ENCODE assay signal across 25 mouse cellular contexts in genomic region chr12:101994576-101995467, GRCm38 (mm10). TPM values are rescaled to one million over a fixed set of nuclear protein-coding genes. Genes with fewer than 3 reads are reported as not detected.
DNase-seq lines count a peak whose midpoint lies in the region; ATAC-seq and TF ChIP-seq lines count a peak whose summit lies in the region.
"Had no signal": no experiment of that assay in that cellular context is flagged by ENCODE, and none has a peak within 500 bp of the region (broad histone marks: within the 10 kb centered on the region; RNA-seq: fewer than 3 reads in every experiment).

No protein-coding gene starts in this region.

- TF ChIP-seq CTCF in G1E (IDR thresholded peaks at IDR 0.05; ENCODE audit: low read depth, low read length) = no peak
- no peak for TF ChIP-seq CTCF in intestine, postnatal 0 days (IDR thresholded peaks at IDR 0.05; ENCODE audit: low read depth)

- 91% methylated on average over 8 of the region's 8 CpGs for WGBS in intestine, postnatal 0 days

- H3K4me3 ChIP-seq in G1E (ENCODE audit: low read depth, low read length) = no peak overlapping the region
- H3K4me3 ChIP-seq in intestine, postnatal 0 days (ENCODE audit: low read depth, low read length) = no peak overlapping the region
- H3K4me3 ChIP-seq: embryonic facial prominence, embryonic 12.5 days; kidney, embryonic 15.5 days; limb, embryonic 13.5 days; liver, embryonic 15.5 days; megakaryocyte, embryonic 14.5 days; neural tube, embryonic 12.5 days had no signal

- no peaks in the 10 kb centered on the region for H3K27me3 ChIP-seq in G1E (ENCODE audit: insufficient read depth, low read length)
- H3K27me3 ChIP-seq in intestine, postnatal 0 days (replicated peaks; ENCODE audit: control insufficient read depth, insufficient read depth, low read length) = no peaks in the 10 kb centered on the region
- H3K27me3 ChIP-seq: embryonic facial prominence, embryonic 12.5 days; kidney, embryonic 15.5 days; limb, embryonic 13.5 days; liver, embryonic 15.5 days; megakaryocyte, embryonic 14.5 days; neural tube, embryonic 12.5 days had no signal

- H3K36me3 ChIP-seq in G1E (replicated peaks) = peaks cover 94% of the 10 kb centered on the region
- H3K36me3 ChIP-seq in intestine, postnatal 0 days (ENCODE audit: control insufficient read depth, insufficient read depth) = peaks cover 59% of the 10 kb centered on the region

- peaks cover 22% of the 10 kb centered on the region for H3K4me1 ChIP-seq in G1E (ENCODE audit: insufficient read depth, low read depth, low read length)
- H3K4me1 ChIP-seq in intestine, postnatal 0 days (replicated peaks; ENCODE audit: control insufficient read depth, insufficient read depth, low read length) = no peaks in the 10 kb centered on the region
- H3K4me1 ChIP-seq: embryonic facial prominence, embryonic 12.5 days; kidney, embryonic 15.5 days; limb, embryonic 13.5 days; liver, embryonic 15.5 days; neural tube, embryonic 12.5 days had no signal

- no peak overlapping the region for H3K4me2 ChIP-seq in intestine, postnatal 0 days (replicated peaks; ENCODE audit: low read depth)
- H3K4me2 ChIP-seq: embryonic facial prominence, embryonic 12.5 days; heart, embryonic 11.5 days; kidney, embryonic 15.5 days; limb, embryonic 13.5 days; liver, embryonic 15.5 days; neural tube, embryonic 12.5 days had no signal

- DNase-seq in heart, adult 11 months = peak; percentile 88
- no peak for DNase-seq in heart, postnatal 4 days
- DNase-seq in G1E (ENCODE audit: low spot score) = peak; percentile 29
- peak; percentile 12 for DNase-seq in skeletal muscle tissue, adult 2 months (ENCODE audit: low read depth, low spot score)
- no peak for DNase-seq in cerebellum, adult 9-10 months
- DNase-seq: adrenal gland, postnatal 14 days; cerebellum, postnatal 10 days; gastrocnemius, postnatal 36 days; kidney, adult 11 months; kidney, postnatal 36 days; midbrain, embryonic 14.5 days; retina, postnatal 1 day; right cerebral cortex, postnatal 25 days; thymus, adult 18-20 months; thymus, postnatal 36 days had no signal

- H3K9ac ChIP-seq in intestine, postnatal 0 days (ENCODE audit: low read depth, low read length) = no peak overlapping the region
- H3K9ac ChIP-seq: embryonic facial prominence, embryonic 12.5 days; kidney, embryonic 15.5 days; limb, embryonic 13.5 days; liver, embryonic 15.5 days; neural tube, embryonic 12.5 days had no signal

- peak; percentile 71 for ATAC-seq in G1E (ENCODE audit: extremely low read depth, insufficient number of reproducible peaks, low FRiP score, poor library complexity, severe bottlenecking)
- ATAC-seq in hematopoietic stem cell, adult 5-6 weeks (replicated peaks in 1 of 2; ENCODE audit: insufficient read depth in 1 of 2, low FRiP score in 2 of 2, low TSS enrichment in 1 of 2, low read depth in 1 of 2, poor library complexity in 2 of 2, severe bottlenecking in 2 of 2) = peak; percentile 96 to 97
- no peak for ATAC-seq in intestine, postnatal 0 days
- ATAC-seq: hindbrain, postnatal 0 days had no signal

- no peak overlapping the region for H3K27ac ChIP-seq in intestine, postnatal 0 days (ENCODE audit: low read depth, low read length)
- H3K27ac ChIP-seq: embryonic facial prominence, embryonic 12.5 days; hindbrain, postnatal 0 days; kidney, embryonic 15.5 days; limb, embryonic 13.5 days; liver, embryonic 15.5 days; neural tube, embryonic 12.5 days had no signal

- no peaks in the 10 kb centered on the region for H3K9me3 ChIP-seq in G1E (replicated peaks)
- H3K9me3 ChIP-seq in intestine, postnatal 0 days (ENCODE audit: control insufficient read depth) = no peaks in the 10 kb centered on the region
- H3K9me3 ChIP-seq: embryonic facial prominence, embryonic 12.5 days; kidney, embryonic 15.5 days; limb, embryonic 13.5 days; liver, embryonic 15.5 days; megakaryocyte, embryonic 14.5 days; neural tube, embryonic 12.5 days had no signal

RNA-seq across cellular contexts. Expression of gene Cpsf2, which starts 19.0 kb away (rescaled TPM):
- 10 to 100 TPM; 24.1 to 24.6 TPM for total RNA-seq in heart, postnatal 4 days (2021)
- total RNA-seq in G1E (2014; fragmentation: Nextera tagmentation) (91.5 and 91.8 TPM in 2 replicates), G1E (2017) (134 and 141 TPM in 2 replicates)
- 25.0 and 27.6 TPM in 2 replicates for polyA plus RNA-seq in G1E (2012)
- 65.0 and 74.5 TPM in 2 replicates for total RNA-seq in hematopoietic stem cell, adult 5-6 weeks (2017)
- polyA plus RNA-seq in intestine, postnatal 0 days (2015; fragmentation: Nextera tagmentation; extraction: Ambion mirVana) = 12.4 and 12.7 TPM in 2 replicates

RNA-seq across cellular contexts. Expression of gene Atxn3, which starts 36.8 kb away (rescaled TPM):
- 1 to 10 TPM; 8.3 to 9.9 TPM for total RNA-seq in heart, postnatal 4 days (2021)
- total RNA-seq in G1E (2014; fragmentation: Nextera tagmentation) (72.5 and 75.6 TPM in 2 replicates), G1E (2017) (81.8 and 98.8 TPM in 2 replicates)
- polyA plus RNA-seq in G1E (2012) = 3.7 and 5.6 TPM in 2 replicates
- total RNA-seq in hematopoietic stem cell, adult 5-6 weeks (2017) = 48.0 and 55.8 TPM in 2 replicates
- polyA plus RNA-seq in intestine, postnatal 0 days (2015; fragmentation: Nextera tagmentation; extraction: Ambion mirVana) = 11.7 and 12.9 TPM in 2 replicates

Comparison
In these comparisons a context has a peak if more than half of its experiments do, and no peak if none do; other contexts are left out.
1. DNase-seq: peak in heart, adult 11 months (single experiment), G1E (single experiment) and skeletal muscle tissue, adult 2 months (single experiment); none in heart, postnatal 4 days (single experiment) and cerebellum, adult 9-10 months (single experiment).